Mouse (Mus musculus): Measurements from ENCODE around the gene Fcrla.

DNA sequence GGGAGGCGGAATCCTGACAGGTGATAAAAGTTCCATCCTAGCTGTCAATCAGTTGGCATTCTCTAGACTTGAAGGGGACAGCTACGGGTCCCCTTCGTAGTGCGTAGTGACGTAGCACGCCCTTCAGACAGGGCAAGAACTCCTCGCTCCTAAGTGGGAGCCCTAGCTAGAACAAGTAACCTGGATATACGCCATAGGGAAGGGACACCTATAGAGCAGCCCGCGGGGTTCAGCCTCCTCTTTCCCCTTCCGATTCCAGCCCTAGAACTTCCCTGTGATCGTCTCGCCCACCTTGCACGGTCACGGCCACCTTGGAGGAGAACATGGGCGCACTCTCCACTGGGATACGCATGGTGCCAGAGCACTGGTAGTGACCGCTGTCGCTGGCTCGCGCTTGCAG, 19.0 kb downstream of the Fcrla start:
- TF ChIP-seq CTCF (IDR thresholded peaks at IDR 0.05; ENCODE audit: extremely low read depth, insufficient read depth, insufficient read length, insufficient replicate concordance) (no peak), POLR2A (IDR thresholded peaks at IDR 0.05; ENCODE audit: low read depth, low read length) (no peak)
